Mouse (Mus musculus): ENCODE results near the gene Maats1.

DNA sequence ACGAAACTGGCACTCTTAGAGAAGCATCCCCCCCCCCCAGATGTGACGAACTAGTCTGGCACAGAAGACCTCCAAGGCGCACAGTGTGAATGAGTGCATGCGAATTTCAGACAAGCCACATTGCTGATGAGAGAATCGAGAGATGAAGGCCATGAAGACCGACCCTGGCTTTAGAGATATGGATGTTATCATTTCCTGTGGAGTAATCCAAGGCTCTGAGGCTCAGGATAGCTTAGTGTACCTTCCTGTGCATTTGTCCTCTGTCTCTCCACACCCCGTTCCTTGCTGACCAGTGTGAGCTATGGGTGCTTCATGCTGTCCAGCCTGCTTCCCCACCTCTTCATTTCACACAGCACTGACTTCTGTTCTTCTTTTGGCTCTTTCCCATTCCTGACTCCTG lies 33.2 kb upstream of the Maats1 start:
- TF ChIP-seq EP300 (IDR thresholded peaks at IDR 0.05; ENCODE audit: low read depth) = no peak
- TF ChIP-seq CTCF (IDR thresholded peaks at IDR 0.05; ENCODE audit: low read depth) = no peak

All from liver, postnatal 0 days (tissue).